ENCODE assay signal across 9 mouse cellular contexts in genomic region chr5:112240761-112241160, GRCm38 (mm10). TPM values are rescaled to one million over a fixed set of nuclear protein-coding genes. Genes with fewer than 3 reads are reported as not detected.
DNase-seq lines count a peak whose midpoint lies in the region; ATAC-seq and TF ChIP-seq lines count a peak whose summit lies in the region.
"Had no signal": no experiment of that assay in that cellular context is flagged by ENCODE, and none has a peak within 500 bp of the region (broad histone marks: within the 10 kb centered on the region; RNA-seq: fewer than 3 reads in every experiment).

No protein-coding gene starts in this region.

- no peaks in the 10 kb centered on the region for H3K27me3 ChIP-seq in ES-Bruce4 (ENCODE audit: control insufficient read depth, insufficient read depth, low read length, poor library complexity, severe bottlenecking)
- H3K27me3 ChIP-seq in forebrain, embryonic 16.5 days (replicated peaks; ENCODE audit: control insufficient read depth, insufficient read depth, low read length) = no peaks in the 10 kb centered on the region

- WGBS in forebrain, embryonic 16.5 days = 2% methylated on average over 10 of the region's 10 CpGs
- WGBS in lung, adult 2 months = 3% methylated on average over 10 of the region's 10 CpGs

- H3K9ac ChIP-seq in ES-Bruce4 (ENCODE audit: low read depth, poor library complexity, severe bottlenecking) = no peak overlapping the region
- H3K9ac ChIP-seq in forebrain, embryonic 16.5 days (replicated peaks; ENCODE audit: low read depth, low read length) = 0 out of 2 replicates have a peak overlapping the region, but pooled peaks have one; percentile 3
- H3K9ac ChIP-seq: limb, embryonic 12.5 days had no signal

- peak; percentile 85 for DNase-seq in cerebellum, adult 11 months
- DNase-seq in heart, postnatal 25 days (ENCODE audit: low spot score) = peak; percentile 72
- DNase-seq in layer of hippocampus, adult 11-12 months (ENCODE audit: low spot score) = peak; percentile 94
- DNase-seq in lung, adult 2 months = peak; percentile 88
- DNase-seq in thymus, adult 18-20 months = peak; percentile 67 to 73

- no peaks in the 10 kb centered on the region for H3K4me1 ChIP-seq in ES-Bruce4 (ENCODE audit: control insufficient read depth, insufficient read depth, low read length)
- H3K4me1 ChIP-seq in forebrain, embryonic 16.5 days (replicated peaks; ENCODE audit: control insufficient read depth, insufficient read depth, low read length) = peaks cover 20% of the 10 kb centered on the region
- H3K4me1 ChIP-seq in lung, adult 2 months (ENCODE audit: control insufficient read depth, insufficient read depth, low read length) = no peaks in the 10 kb centered on the region

- TF ChIP-seq POLR2A in ES-Bruce4 (IDR thresholded peaks at IDR 0.05; ENCODE audit: insufficient read depth, low read length) = no peak
- TF ChIP-seq POLR2A in lung, adult 2 months (IDR thresholded peaks at IDR 0.05; ENCODE audit: borderline replicate concordance, extremely low read depth, low read depth, low read length) = no peak

- H3K4me3 ChIP-seq in ES-Bruce4 (ENCODE audit: low read depth, low read length) = no peak overlapping the region
- no peak overlapping the region for H3K4me3 ChIP-seq in forebrain, embryonic 16.5 days (replicated peaks; ENCODE audit: low read length)
- no peak overlapping the region for H3K4me3 ChIP-seq in lung, adult 2 months (replicated peaks; ENCODE audit: extremely low read depth, low read depth, low read length)
- H3K4me3 ChIP-seq: limb, embryonic 12.5 days had no signal

- ATAC-seq in forebrain, embryonic 16.5 days = peak; percentile 71
- peak; percentile 85 for ATAC-seq in neutrophil, adult 5-6 weeks (ENCODE audit: extremely low read depth, insufficient number of reproducible peaks, low FRiP score, poor library complexity, severe bottlenecking)

- intact Hi-C loops in heart, postnatal 25 days (cut with DNase I) = loop anchor here (1.0 kb wide), 3 partner anchors 35 to 189 kb away; no protein-coding TSS in a partner anchor

- peak; percentile 96 for TF ChIP-seq CTCF in ES-Bruce4 (IDR thresholded peaks at IDR 0.05; ENCODE audit: low read depth, low read length)
- TF ChIP-seq CTCF in lung, adult 2 months (IDR thresholded peaks at IDR 0.05; ENCODE audit: insufficient read depth, low read length) = peak; percentile 95

- no peak overlapping the region for H3K27ac ChIP-seq in ES-Bruce4 (ENCODE audit: insufficient read depth, low read length)
- no peak overlapping the region for H3K27ac ChIP-seq in forebrain, embryonic 16.5 days (ENCODE audit: low read length)
- H3K27ac ChIP-seq: limb, embryonic 12.5 days had no signal

- TF ChIP-seq EP300 in ES-Bruce4 (IDR thresholded peaks at IDR 0.05; ENCODE audit: insufficient read depth, low read depth, low read length) = no peak

- no peaks in the 10 kb centered on the region for H3K36me3 ChIP-seq in ES-Bruce4 (ENCODE audit: control insufficient read depth, insufficient read depth, low read length, poor library complexity, severe bottlenecking)
- no peaks in the 10 kb centered on the region for H3K36me3 ChIP-seq in forebrain, embryonic 16.5 days (ENCODE audit: control insufficient read depth, insufficient read depth)
- H3K36me3 ChIP-seq: limb, embryonic 12.5 days had no signal

- H3K9me3 ChIP-seq in ES-Bruce4 (replicated peaks; ENCODE audit: control insufficient read depth, insufficient read depth, low read length, poor library complexity, severe bottlenecking) = no peaks in the 10 kb centered on the region
- no peaks in the 10 kb centered on the region for H3K9me3 ChIP-seq in forebrain, embryonic 16.5 days (ENCODE audit: control insufficient read depth, low read length)
- H3K9me3 ChIP-seq: limb, embryonic 12.5 days had no signal

- peak overlapping the region; percentile 25 for H3K4me2 ChIP-seq in forebrain, embryonic 16.5 days (ENCODE audit: low read length)
- H3K4me2 ChIP-seq: limb, embryonic 12.5 days had no signal

RNA-seq across cellular contexts. Expression of gene Cryba4, which starts 11.6 kb away (rescaled TPM):
- polyA plus RNA-seq in ES-Bruce4 (2011; ENCODE audit: insufficient read depth, insufficient read length, low read depth, missing spikeins) = not detected in 2 replicates
- polyA plus RNA-seq in forebrain, embryonic 16.5 days (2015; fragmentation: Nextera tagmentation; extraction: Ambion mirVana) = 0.75 and 1.4 TPM in 2 replicates
- total RNA-seq in heart, postnatal 25 days (2021) = 10 to 100 TPM in 1 of 2 experiments, 1 to 10 TPM in 1; 8.9 to 10.3 TPM
- 1.0 and 1.4 TPM in 2 replicates for polyA plus RNA-seq in lung, adult 2 months (2012; rRNA removed)
- total RNA-seq in neutrophil, adult 5-6 weeks (2017) = 1.2 and 2.9 TPM in 2 replicates

RNA-seq across cellular contexts. Expression of gene Crybb1, which starts 14.9 kb away (rescaled TPM):
- not detected in 2 replicates for polyA plus RNA-seq in ES-Bruce4 (2011; ENCODE audit: insufficient read depth, insufficient read length, low read depth, missing spikeins)
- polyA plus RNA-seq in forebrain, embryonic 16.5 days (2015; fragmentation: Nextera tagmentation; extraction: Ambion mirVana) = 4.6 and 5.8 TPM in 2 replicates
- 1 to 10 TPM; 2.5 to 2.9 TPM for total RNA-seq in heart, postnatal 25 days (2021)
- polyA plus RNA-seq in lung, adult 2 months (2012; rRNA removed) = 0.14 TPM in 1 of 2 replicates, not detected in the other
- total RNA-seq in neutrophil, adult 5-6 weeks (2017) = not detected in 2 replicates

RNA-seq across cellular contexts. Expression of gene Tpst2, which starts 35.7 kb away (rescaled TPM):
- 25.8 and 37.1 TPM in 2 replicates for polyA plus RNA-seq in ES-Bruce4 (2011; ENCODE audit: insufficient read depth, insufficient read length, low read depth, missing spikeins)
- 27.9 and 30.2 TPM in 2 replicates for polyA plus RNA-seq in forebrain, embryonic 16.5 days (2015; fragmentation: Nextera tagmentation; extraction: Ambion mirVana)
- 10 to 100 TPM; 38.7 to 42.3 TPM for total RNA-seq in heart, postnatal 25 days (2021)
- polyA plus RNA-seq in lung, adult 2 months (2012; rRNA removed) = 122 and 144 TPM in 2 replicates
- 46.1 and 53.4 TPM in 2 replicates for total RNA-seq in neutrophil, adult 5-6 weeks (2017)
